Mouse (Mus musculus) lung, postnatal 10 days (tissue): Measurements from ENCODE around the gene Mael.

Experiments
- DNase-seq: peaks from one replicate; pipeline ENCODE4 v3.0.0; 2021

Gene Mael

GRCm38 (mm10) chr1:166151341-166151740 lies 87.2 kb downstream of the Mael start:
- DNase-seq = peak; percentile 8
